Mouse (Mus musculus): ENCODE data around the gene Pck1. TPM values are rescaled to one million over a fixed set of nuclear protein-coding genes. Genes with fewer than 3 reads are reported as not detected.

Gene Pck1
- polyA plus RNA-seq (2014; fragmentation: Nextera tagmentation; extraction: Ambion mirVana), result not detected in 2 replicates

DNA sequence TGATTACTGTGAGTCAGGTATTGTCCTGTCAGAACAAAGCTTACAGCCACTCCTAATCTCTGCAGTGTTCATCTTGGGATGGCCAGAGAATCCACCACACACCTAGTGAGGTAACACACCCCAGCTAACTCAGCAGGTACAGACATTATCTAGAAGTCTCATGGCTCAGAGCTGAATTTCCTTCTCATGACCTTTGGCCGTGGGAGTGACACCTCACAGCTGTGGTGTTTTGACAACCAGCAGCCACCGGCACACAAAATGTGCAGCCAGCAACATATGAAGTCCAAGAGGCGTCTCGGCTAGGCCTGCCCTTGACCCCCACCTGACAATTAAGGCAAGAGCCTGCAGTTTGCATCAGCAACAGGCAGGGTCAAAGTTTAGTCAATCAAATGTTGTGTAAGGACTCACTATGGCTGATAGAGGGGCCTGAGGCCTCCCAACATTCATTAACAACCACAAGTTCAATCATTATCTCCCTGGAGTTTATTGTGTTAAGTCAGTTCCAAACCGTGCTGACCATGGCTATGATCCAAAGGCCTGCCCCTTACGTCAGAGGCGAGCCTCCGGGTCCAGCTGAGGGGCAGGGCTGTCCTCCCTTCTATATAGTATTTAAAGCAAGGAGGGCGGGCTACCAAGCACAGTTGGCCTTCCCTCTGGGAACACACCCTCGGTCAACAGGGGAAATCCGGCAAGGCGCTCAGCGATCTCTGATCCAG is at the start of gene Pck1:
TSS of gene Pck1 (plus strand) at position 613 of the 716 bp plus-strand sequence.
- Histone ChIP-seq H3K4me2 (no peak within 1 kb of the TSS), H3K36me3 (ENCODE audit: insufficient read depth) (no peaks in the 10 kb centered on the region), H3K4me3 (ENCODE audit: low read depth, low read length) (no peak within 1 kb of the TSS), H3K9me3 (ENCODE audit: low read depth, low read length) (no peaks in the 10 kb centered on the region), H3K27ac (ENCODE audit: low read depth) (no peak within 1 kb of the TSS), H3K4me1 (ENCODE audit: insufficient read depth) (no peaks in the 10 kb centered on the region), H3K9ac (no peak within 1 kb of the TSS), H3K27me3 (ENCODE audit: insufficient read depth, low read length) (no peaks in the 10 kb centered on the region)
- 50% methylated on average over 13 of the region's 13 CpGs for WGBS
- ATAC-seq (ENCODE audit: insufficient read depth) (no peak; the same call in 1 of the 2 replicates), DNase-seq (no peak)
- no peak for TF ChIP-seq CTCF (IDR thresholded peaks at IDR 0.05; ENCODE audit: low read depth)

DNA sequence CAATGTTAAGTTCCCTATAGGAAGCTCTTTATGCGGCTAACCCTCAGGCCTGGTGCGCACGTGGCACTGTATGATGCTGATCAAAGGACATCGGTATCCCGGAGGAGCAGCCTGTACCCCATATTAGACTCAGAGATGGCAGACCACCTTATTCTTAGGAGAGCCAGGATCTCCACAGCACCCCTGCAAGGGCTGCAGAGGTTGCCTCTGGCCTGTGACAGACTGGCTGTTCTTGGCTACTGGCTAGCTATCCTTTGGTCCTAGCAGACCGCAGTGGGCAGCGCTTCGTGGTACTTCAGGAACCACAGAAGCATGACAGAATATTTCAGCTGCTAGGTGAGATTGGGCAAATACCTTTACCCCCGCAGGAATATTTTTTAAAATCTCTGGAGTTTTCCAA is 46.4 kb upstream of the Pck1 start:
- Histone ChIP-seq H3K4me3 (ENCODE audit: low read depth, low read length) (no peak overlapping the region), H3K4me1 (ENCODE audit: insufficient read depth) (no peaks in the 10 kb centered on the region), H3K9ac (no peak overlapping the region), H3K9me3 (ENCODE audit: low read depth, low read length) (no peaks in the 10 kb centered on the region), H3K36me3 (ENCODE audit: insufficient read depth) (no peaks in the 10 kb centered on the region), H3K27me3 (ENCODE audit: insufficient read depth, low read length) (peaks cover 14% of the 10 kb centered on the region; the same call in 1 of the 2 replicates), H3K27ac (ENCODE audit: low read depth) (no peak overlapping the region), H3K4me2 (no peak overlapping the region)
- no peak for DNase-seq
- TF ChIP-seq CTCF (IDR thresholded peaks at IDR 0.05; ENCODE audit: low read depth), result no peak
- no peak for ATAC-seq (ENCODE audit: insufficient read depth)
- 79% methylated on average over 9 of the region's 9 CpGs for WGBS

DNA sequence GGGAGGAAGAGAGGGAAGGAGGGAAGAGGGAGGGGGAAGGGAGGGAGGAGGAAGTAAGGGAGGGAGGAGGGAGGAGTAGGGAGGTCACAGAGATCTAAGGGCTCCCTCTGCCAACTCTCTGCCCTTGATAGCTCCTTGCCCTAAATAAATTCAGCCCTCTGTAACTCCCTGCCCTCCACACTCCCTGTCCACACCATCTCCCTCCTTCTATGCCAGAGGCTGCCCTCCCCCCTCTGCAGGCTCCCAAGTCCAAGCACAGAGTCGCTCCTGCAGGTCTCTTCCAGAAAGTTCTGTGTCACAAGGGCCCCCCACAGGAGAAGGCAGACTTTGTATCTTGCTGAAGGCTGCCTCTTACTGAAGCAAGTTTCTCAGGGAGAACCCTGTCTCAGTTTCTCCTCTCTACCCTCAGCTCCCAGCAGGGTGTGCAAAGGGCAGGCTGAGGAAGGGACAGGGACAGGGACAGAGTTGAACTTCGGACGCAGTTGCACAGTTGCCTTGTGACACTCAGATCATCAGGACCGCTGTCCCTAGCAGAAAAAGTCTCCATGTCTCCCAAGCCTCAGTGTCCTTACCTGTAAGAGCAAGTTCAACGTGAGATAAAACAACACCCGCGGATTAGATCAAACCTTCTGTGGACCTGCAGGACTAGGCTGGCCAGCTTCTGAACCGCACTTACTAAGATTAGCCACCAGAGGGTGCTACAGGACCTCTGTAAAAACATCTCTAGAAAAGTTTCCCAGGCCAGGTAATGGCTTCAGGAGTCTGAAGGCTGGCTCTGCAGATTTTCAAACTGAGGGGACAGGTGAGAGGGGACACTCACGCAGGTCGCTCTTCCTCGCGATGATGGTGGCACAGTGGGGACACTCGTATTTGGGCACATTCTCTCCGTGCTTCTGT is 45.7 kb upstream of the Pck1 start:
- TF ChIP-seq CTCF (IDR thresholded peaks at IDR 0.05; ENCODE audit: low read depth), result peak; percentile 83
- Histone ChIP-seq H3K4me2 (no peak overlapping the region), H3K9ac (no peak overlapping the region), H3K4me1 (ENCODE audit: insufficient read depth) (no peaks in the 10 kb centered on the region), H3K9me3 (ENCODE audit: low read depth, low read length) (no peaks in the 10 kb centered on the region), H3K36me3 (ENCODE audit: insufficient read depth) (no peaks in the 10 kb centered on the region), H3K4me3 (ENCODE audit: low read depth, low read length) (no peak overlapping the region), H3K27ac (ENCODE audit: low read depth) (no peak overlapping the region), H3K27me3 (ENCODE audit: insufficient read depth, low read length) (0 out of 2 replicates have a peak, but pooled peaks cover 10% of the 10 kb centered on the region)
- ATAC-seq (ENCODE audit: insufficient read depth) (peak; percentile 47; the same call in 1 of the 2 replicates), DNase-seq (peak; percentile 90)
- WGBS, result 19% methylated on average over 14 of the region's 14 CpGs

DNA sequence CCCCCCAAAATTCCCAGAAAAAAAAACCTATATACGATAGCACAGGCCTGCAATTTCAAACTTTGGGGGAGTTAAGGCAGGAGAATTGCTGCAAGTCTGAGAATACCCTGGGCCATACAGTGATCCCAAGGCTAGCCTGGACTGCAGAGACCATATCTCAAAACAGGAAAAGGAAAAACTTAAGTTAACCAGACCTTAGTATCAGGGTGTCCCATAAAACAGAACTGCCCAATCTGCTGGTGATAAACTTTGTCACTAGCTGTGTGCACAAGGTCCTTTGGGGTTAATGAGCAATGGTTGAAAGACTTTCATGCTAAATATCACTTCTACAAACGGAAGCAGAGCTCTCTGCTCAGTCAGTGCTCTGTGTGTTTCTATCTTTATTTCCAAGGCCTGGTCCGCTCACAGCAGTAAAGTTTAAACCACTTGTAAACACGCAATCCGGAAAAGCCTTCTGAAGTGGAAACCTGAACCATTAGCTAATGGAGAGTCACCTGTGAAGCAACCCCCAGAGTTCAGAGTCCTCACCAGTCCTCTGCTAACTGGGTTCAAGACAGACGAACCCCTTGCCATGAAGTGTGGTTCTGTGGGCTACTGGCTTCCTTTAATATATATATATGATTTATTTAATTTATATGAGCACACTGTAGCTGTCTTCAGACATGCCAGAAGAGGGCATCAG is 44.2 kb upstream of the Pck1 start:
- Histone ChIP-seq H3K4me2 (no peak overlapping the region), H3K4me3 (ENCODE audit: low read depth, low read length) (no peak overlapping the region), H3K4me1 (ENCODE audit: insufficient read depth) (no peaks in the 10 kb centered on the region), H3K27ac (ENCODE audit: low read depth) (no peak overlapping the region), H3K27me3 (ENCODE audit: insufficient read depth, low read length) (0 out of 2 replicates have a peak, but pooled peaks cover 8% of the 10 kb centered on the region), H3K9me3 (ENCODE audit: low read depth, low read length) (no peaks in the 10 kb centered on the region), H3K36me3 (ENCODE audit: insufficient read depth) (no peaks in the 10 kb centered on the region), H3K9ac (no peak overlapping the region)
- WGBS, result 61% methylated on average over 6 of the region's 6 CpGs
- DNase-seq (no peak), ATAC-seq (ENCODE audit: insufficient read depth) (no peak)
- TF ChIP-seq CTCF (IDR thresholded peaks at IDR 0.05; ENCODE audit: low read depth), result no peak

DNA sequence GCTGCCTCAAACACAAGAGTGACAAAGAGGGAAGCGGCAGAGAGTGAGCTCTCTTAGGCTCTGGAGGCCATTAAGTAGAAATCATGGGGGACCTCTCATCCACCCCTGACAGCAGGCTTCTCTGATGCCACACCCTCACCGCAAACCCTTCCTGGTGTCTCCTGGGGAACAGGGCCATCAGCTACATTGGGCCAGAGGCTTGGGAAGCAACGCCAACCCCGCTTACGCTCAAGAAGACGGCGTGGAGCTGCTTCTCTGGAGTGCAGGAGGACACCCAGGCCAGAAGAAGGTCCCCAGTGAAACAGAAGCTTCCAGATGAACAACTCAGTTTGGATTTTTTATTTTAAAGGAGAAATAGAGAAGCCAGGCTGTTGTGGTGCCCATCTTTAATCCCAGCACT is 43.3 kb upstream of the Pck1 start:
- 88% methylated on average over 7 of the region's 7 CpGs for WGBS
- DNase-seq (no peak), ATAC-seq (ENCODE audit: insufficient read depth) (no peak)
- Histone ChIP-seq H3K4me2 (no peak overlapping the region), H3K27me3 (ENCODE audit: insufficient read depth, low read length) (0 out of 2 replicates have a peak, but pooled peaks cover 8% of the 10 kb centered on the region), H3K36me3 (ENCODE audit: insufficient read depth) (no peaks in the 10 kb centered on the region), H3K9me3 (ENCODE audit: low read depth, low read length) (no peaks in the 10 kb centered on the region), H3K9ac (no peak overlapping the region), H3K4me3 (ENCODE audit: low read depth, low read length) (no peak overlapping the region), H3K4me1 (ENCODE audit: insufficient read depth) (no peaks in the 10 kb centered on the region), H3K27ac (ENCODE audit: low read depth) (no peak overlapping the region)
- TF ChIP-seq CTCF (IDR thresholded peaks at IDR 0.05; ENCODE audit: low read depth), result no peak

DNA sequence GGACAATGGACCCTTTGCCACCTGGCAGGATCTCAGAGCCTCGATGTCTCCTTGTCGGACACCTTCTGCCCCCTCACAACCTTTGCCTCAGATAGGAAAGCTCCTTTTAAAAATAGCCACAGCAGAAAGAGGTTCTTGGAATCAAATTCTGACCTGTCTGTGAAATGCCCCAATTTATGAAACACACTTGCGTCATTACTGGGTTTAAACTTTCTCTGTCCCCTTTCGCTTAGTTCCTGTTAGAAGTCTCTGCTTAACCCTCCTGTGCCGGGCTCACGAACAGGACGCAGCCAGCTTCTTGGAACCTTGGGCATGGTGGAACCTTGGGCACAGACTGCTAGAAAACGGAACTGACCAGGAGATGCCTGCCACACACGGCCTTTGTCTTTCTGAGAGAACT is 42.3 kb upstream of the Pck1 start:
- no peak for DNase-seq
- TF ChIP-seq CTCF (IDR thresholded peaks at IDR 0.05; ENCODE audit: low read depth), result no peak
- WGBS, result 83% methylated on average over 9 of the region's 9 CpGs
- H3K27ac ChIP-seq (ENCODE audit: low read depth), result no peak overlapping the region
- no peak overlapping the region for H3K4me3 ChIP-seq (ENCODE audit: low read depth, low read length)
- no peaks in the 10 kb centered on the region for H3K36me3 ChIP-seq (ENCODE audit: insufficient read depth)
- ATAC-seq (ENCODE audit: insufficient read depth), result no peak
- no peak overlapping the region for H3K4me2 ChIP-seq
- no peak overlapping the region for H3K9ac ChIP-seq
- H3K4me1 ChIP-seq (ENCODE audit: insufficient read depth), result no peaks in the 10 kb centered on the region
- no peaks in the 10 kb centered on the region for H3K9me3 ChIP-seq (ENCODE audit: low read depth, low read length)
- 0 out of 2 replicates have a peak, but pooled peaks cover 3% of the 10 kb centered on the region for H3K27me3 ChIP-seq (ENCODE audit: insufficient read depth, low read length)

All from lung, embryonic 14.5 days (tissue).